Mouse (Mus musculus): ENCODE measurements around the gene Selp.

Selp gene

GRCm38 (mm10) chr1:164114947-164115493, at the start of gene Selp:
Gene Selp, plus strand, starts transcription at chr1:164115264.
- peak; percentile 38 for DNase-seq

GRCm38 (mm10) chr1:164069261-164069660, 45.8 kb upstream of the Selp start:
- no peak for DNase-seq

DNA sequence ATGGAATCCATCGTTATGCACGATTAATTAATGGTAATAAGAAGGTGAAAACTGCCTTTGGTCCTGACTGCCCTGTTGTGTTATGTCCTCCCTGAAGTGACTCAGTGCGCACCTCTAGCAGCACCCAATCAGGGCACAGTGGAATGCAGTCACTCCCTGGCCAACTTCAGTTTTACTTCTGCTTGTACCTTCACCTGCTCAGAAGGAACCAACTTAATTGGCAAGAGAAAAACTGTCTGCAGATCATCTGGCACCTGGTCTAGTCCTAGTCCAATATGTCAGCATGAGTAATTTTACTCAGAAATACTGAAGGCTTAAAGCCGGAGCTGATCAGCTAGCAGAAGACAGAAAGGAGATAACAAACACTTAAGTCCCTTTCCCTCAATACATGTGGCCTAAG, 44.6 kb upstream of the Selp start:
- no peak for DNase-seq

GRCm38 (mm10) chr1:164071111-164071510, 44.0 kb upstream of the Selp start:
- DNase-seq: no peak

GRCm38 (mm10) chr1:164072001-164072400, 43.1 kb upstream of the Selp start:
- no peak for DNase-seq

- DNase-seq: no peak
Measured at GRCm38 (mm10) chr1:164073091-164073490, 42.0 kb upstream of the Selp start.

- DNase-seq: no peak
Measured at GRCm38 (mm10) chr1:164073803-164074202, 41.3 kb upstream of the Selp start.

- no peak for DNase-seq
Measured at GRCm38 (mm10) chr1:164074606-164075140, 40.4 kb upstream of the Selp start.

GRCm38 (mm10) chr1:164075416-164075815, 39.6 kb upstream of the Selp start:
- DNase-seq: no peak

DNA sequence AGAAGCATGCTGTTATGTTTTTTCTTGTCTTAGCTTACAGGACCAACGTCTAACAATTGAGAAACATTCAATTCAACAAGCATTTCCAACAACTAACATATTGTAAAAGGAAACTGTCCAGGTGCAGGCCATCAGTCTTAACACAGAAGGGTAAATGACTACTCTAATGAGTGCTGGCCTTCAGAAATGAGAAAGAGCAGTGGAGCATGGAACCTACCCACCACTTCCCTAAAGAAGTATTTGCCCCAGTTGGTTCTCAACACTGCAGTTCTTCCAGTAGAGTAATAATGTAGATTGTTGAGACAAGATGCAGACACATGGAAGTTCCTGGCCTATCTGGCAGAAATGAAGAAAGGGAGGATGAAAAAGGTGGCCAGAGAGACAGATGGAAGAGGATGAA, 38.6 kb upstream of the Selp start:
- no peak for DNase-seq

GRCm38 (mm10) chr1:164077031-164077430, 38.0 kb upstream of the Selp start:
- no peak for DNase-seq

- no peak for DNase-seq
Measured at GRCm38 (mm10) chr1:164078323-164078741, 36.7 kb upstream of the Selp start.

DNA sequence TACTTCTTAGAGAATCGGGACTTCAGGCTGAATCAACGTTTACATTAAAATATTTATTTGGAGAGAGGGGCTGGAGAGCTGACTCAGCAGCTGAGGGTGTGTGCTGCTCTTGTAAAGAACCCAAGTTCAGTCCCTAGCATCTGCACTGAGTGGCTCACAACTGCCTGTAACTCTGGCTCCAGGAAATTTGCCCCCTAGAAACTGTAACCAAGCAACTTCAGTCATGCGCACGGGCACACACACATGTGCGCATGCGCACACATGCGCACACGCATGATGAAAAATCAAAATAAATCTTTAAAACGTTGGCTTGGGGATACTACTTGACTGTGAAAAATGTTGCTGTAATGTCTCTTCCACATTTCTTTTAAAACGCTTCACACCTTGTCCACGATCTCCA, 36.0 kb upstream of the Selp start:
- no peak for DNase-seq

DNA sequence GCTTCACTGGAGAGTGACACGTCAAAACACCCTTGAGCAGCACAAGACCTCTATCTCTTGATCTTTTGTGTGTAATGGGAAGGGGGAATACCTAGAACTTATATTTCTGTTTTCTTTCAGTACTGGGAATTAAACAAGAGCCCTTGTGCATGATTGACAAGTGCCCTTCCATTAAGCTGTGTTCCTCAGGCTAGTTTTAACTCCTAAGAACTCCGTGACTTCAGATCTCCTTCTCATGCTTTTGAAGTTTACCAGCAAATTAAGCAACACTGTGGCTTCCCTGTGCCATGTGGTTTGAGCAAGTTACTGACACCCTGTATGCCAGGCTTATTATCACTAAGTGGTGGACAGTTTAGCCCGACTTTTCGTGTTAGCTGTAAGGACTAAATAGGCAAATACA, 32.0 kb upstream of the Selp start:
- no peak for DNase-seq

GRCm38 (mm10) chr1:164086797-164087196, 28.3 kb upstream of the Selp start:
- no peak for DNase-seq

DNA sequence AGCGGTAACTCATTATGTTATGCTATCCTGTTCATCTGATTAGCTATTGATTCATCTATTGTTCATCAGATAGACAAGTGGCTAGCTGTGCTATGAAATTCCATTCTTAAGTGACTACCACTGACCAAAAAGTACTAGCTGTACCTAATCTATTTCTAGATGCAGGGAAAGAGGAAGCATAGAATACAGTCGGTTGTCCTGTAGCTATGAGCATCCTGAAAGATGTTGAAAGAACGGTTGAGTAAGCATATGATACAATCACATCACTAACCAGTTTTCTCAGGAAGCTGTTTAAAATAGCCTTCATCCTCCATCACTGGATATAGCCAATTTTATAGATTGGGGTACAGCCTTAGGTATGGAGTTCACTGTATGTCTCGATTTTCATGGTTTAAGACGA, 27.2 kb upstream of the Selp start:
- DNase-seq: no peak

DNA sequence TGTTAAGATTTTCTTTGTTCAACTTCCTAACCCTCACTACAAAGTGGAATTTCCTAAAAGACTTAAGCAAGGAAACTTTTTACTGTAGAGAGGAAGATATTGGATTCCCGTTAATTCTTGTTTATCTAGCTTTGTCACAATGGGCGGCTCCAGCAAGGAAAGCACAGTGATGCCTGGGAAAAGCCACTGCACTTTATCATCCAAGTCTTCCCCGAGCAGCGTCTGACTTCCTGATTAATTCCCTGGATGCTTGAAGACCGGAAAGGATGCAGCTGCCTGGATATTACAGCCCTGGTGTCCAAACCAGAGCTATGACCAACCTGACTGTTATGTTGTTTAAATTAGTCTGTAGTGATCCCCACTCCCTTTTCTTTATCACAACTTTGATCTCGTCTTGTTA, 18.3 kb upstream of the Selp start:
- DNase-seq: peak; percentile 45

- DNase-seq: no peak
Measured at GRCm38 (mm10) chr1:164097911-164098310, 17.2 kb upstream of the Selp start.

- DNase-seq: no peak
Measured at GRCm38 (mm10) chr1:164098372-164098771, 16.7 kb upstream of the Selp start.

- DNase-seq: peak; percentile 18
Measured at GRCm38 (mm10) chr1:164109763-164110162, 5.3 kb upstream of the Selp start.

GRCm38 (mm10) chr1:164110591-164111329, 4.3 kb upstream of the Selp start:
- no peak for DNase-seq

DNA sequence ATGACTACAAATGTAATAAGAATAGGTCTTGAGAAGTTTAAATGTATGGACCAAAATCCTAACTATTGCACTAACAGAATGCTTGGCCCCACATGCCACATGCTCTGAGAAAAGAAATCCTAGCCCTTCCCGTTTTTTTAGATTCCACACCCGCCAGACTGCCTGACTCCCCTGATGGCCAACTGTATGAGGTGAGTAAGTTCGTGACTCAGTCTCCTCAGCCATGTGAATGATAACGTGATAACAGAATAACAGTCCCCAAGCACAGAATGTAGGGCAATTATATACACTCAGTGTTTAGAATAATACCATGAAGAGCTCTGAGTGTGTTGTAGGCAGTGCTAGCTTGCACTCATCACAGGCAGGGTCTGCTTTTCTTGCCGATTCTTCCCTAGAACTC, 784 bp upstream of the Selp start:
- DNase-seq: no peak

- no peak for DNase-seq
Measured at GRCm38 (mm10) chr1:164115647-164116046, 583 bp downstream of the Selp start.

DNA sequence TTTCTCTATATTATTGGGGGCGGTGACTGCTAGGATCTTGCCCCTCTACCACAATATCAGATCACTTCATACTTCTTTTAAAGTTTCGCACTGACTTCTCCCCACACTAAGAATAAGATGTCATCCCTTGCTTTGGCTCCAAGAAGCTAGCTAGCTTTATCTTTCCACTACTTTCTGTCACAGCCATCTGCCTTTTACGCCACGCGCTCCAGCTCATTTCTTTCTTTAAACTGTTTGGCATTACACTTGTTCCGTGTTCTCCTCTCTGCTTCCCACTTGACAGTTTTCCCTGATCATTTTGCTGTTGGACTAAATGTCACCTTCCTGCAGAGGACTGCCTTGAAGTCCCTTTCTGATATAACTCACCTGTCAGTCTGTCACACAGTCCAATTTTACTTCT, 2.8 kb downstream of the Selp start:
- DNase-seq: no peak

Data from kidney, postnatal 14 days (tissue).